Mouse (Mus musculus) MEL (cell line): ENCODE data around the gene Ddah1.

ENCODE experiments used
- CTCF ChIP-seq, 3 experiments: IDR thresholded peaks in 2 of 3; conservative IDR thresholded peaks in 1 of 3; 2 replicates each; pipeline ENCODE4 v1.5.1; 2011 to 2012; ENCODE audit warnings: low read length in 3 of 3, low read depth in 2 of 3, mild to moderate bottlenecking in 2 of 3, improper control_type of control experiment in 1 of 3, inconsistent platforms in 1 of 3, mixed read lengths in 1 of 3, moderate library complexity in 1 of 3; ENCODE audit not compliant: control insufficient read depth in 1 of 3, insufficient read depth in 1 of 3, poor library complexity in 1 of 3, severe bottlenecking in 1 of 3
- EP300 ChIP-seq, 2 experiments: IDR thresholded peaks; 2 replicates each; pipeline ENCODE4 v1.6.1; 2011; ENCODE audit warnings: improper control_type of control experiment in 2 of 2, low read length in 2 of 2, low read depth in 1 of 2, mild to moderate bottlenecking in 1 of 2
- ETS1 ChIP-seq: IDR thresholded peaks from 2 replicates; pipeline ENCODE4 v1.6.1; 2012; ENCODE audit warnings: low read depth, mild to moderate bottlenecking, inconsistent platforms, low read length, improper control_type of control experiment, moderate library complexity
- JUND ChIP-seq: IDR thresholded peaks from 2 replicates; pipeline ENCODE4 v1.6.1; 2011; ENCODE audit warnings: low read depth, mild to moderate bottlenecking, improper control_type of control experiment, low read length
- MAFK ChIP-seq: IDR thresholded peaks from 2 replicates; pipeline ENCODE4 v1.6.1; 2011; ENCODE audit warnings: low read depth, mild to moderate bottlenecking, low read length, improper control_type of control experiment, borderline replicate concordance
- MEF2A ChIP-seq: IDR thresholded peaks from 2 replicates; pipeline ENCODE4 v1.6.1; 2014; ENCODE audit warnings: low read depth, mild to moderate bottlenecking, inconsistent platforms, low read length, improper control_type of control experiment; ENCODE audit not compliant: poor library complexity, insufficient replicate concordance, severe bottlenecking; ENCODE audit errors: extremely low read depth
- NELFE ChIP-seq: IDR thresholded peaks from 2 replicates; pipeline ENCODE4 v1.6.1; 2011; ENCODE audit warnings: low read depth, low read length, improper control_type of control experiment
- POLR2A ChIP-seq, 2 experiments: IDR thresholded peaks; 2 replicates each; pipeline ENCODE4 v1.6.1; 2011 to 2012; ENCODE audit warnings: low read length in 2 of 2, mild to moderate bottlenecking in 2 of 2, control low read depth in 1 of 2, improper control_type of control experiment in 1 of 2, low read depth in 1 of 2, moderate library complexity in 1 of 2; ENCODE audit not compliant: control insufficient read depth in 1 of 2, insufficient read depth in 1 of 2, poor library complexity in 1 of 2
- TBP ChIP-seq: IDR thresholded peaks from 2 replicates; pipeline ENCODE4 v1.8.0; 2011; ENCODE audit warnings: low read depth, low read length, improper control_type of control experiment
- UBTF ChIP-seq: IDR thresholded peaks from 2 replicates; pipeline ENCODE4 v1.6.1; 2012; ENCODE audit warnings: low read depth, mild to moderate bottlenecking, inconsistent platforms, low read length, improper control_type of control experiment, moderate library complexity, borderline replicate concordance; ENCODE audit not compliant: insufficient read depth
- ZNF384 ChIP-seq: IDR thresholded peaks from 2 replicates; pipeline ENCODE4 v1.6.1; 2012; ENCODE audit warnings: low read depth, mild to moderate bottlenecking, inconsistent platforms, low read length, improper control_type of control experiment

GRCm38 (mm10) chr3:145925506-145925905, 167.0 kb downstream of the Ddah1 start:
- TF ChIP-seq POLR2A (IDR thresholded peaks at IDR 0.05; ENCODE audit: control insufficient read depth in 1 of 2, insufficient read depth in 1 of 2, low read depth in 1 of 2, low read length in 2 of 2, poor library complexity in 1 of 2) = no peak
- TF ChIP-seq CTCF (IDR thresholded peaks at IDR 0.05 in 2 of 3, conservative IDR thresholded peaks at IDR 0.05 in 1 of 3; ENCODE audit: control insufficient read depth in 1 of 3, insufficient read depth in 1 of 3, low read depth in 2 of 3, low read length in 3 of 3, poor library complexity in 1 of 3, severe bottlenecking in 1 of 3) = no peak
- no peak for TF ChIP-seq UBTF
- TF ChIP-seq EP300 (IDR thresholded peaks at IDR 0.05; ENCODE audit: low read depth in 1 of 2, low read length in 2 of 2) = no peak
- TF ChIP-seq TBP = no peak
- TF ChIP-seq ZNF384 = no peak
- TF ChIP-seq JUND = no peak
- no peak for TF ChIP-seq ETS1
- no peak for TF ChIP-seq NELFE
- no peak for TF ChIP-seq MAFK
- no peak for TF ChIP-seq MEF2A
